Mouse (Mus musculus) CH12.LX (cell line): ENCODE measurements around the gene Dhx58. TPM values are rescaled to one million over a fixed set of nuclear protein-coding genes. Genes with fewer than 3 reads are reported as not detected.

Experiments
- DNase-seq: peaks from one replicate; pipeline ENCODE4 v3.0.0-alpha.2; 2013; ENCODE audit errors: extremely low read depth
- H3K27ac ChIP-seq: 2 replicates; pipeline ENCODE4 v1.5.1; 2012; ENCODE audit warnings: low read depth, mild to moderate bottlenecking, control low read depth, moderate library complexity; ENCODE audit not compliant: insufficient read depth
- H3K27me3 ChIP-seq: replicated peaks from 2 replicates; pipeline ENCODE3; 2012; ENCODE audit warnings: inconsistent platforms
- H3K36me3 ChIP-seq, 2 experiments: replicated peaks in 1 of 2; 2 replicates each; pipeline versions ENCODE3 to v1.6.1; 2012; ENCODE audit warnings: inconsistent platforms in 1 of 2, low read length in 1 of 2, mild to moderate bottlenecking in 1 of 2, mixed read lengths in 1 of 2, moderate library complexity in 1 of 2; ENCODE audit not compliant: control insufficient read depth in 1 of 2, insufficient read depth in 1 of 2
- H3K4me1 ChIP-seq, 2 experiments: 2 replicates each; pipeline ENCODE4 v1.6.1; 2012; ENCODE audit warnings: inconsistent platforms in 1 of 2, moderate library complexity in 1 of 2; ENCODE audit not compliant: insufficient read depth in 2 of 2, control insufficient read depth in 1 of 2
- H3K4me2 ChIP-seq: 2 replicates; pipeline ENCODE4 v1.6.1; 2012; ENCODE audit warnings: low read depth, mild to moderate bottlenecking, control low read depth; ENCODE audit not compliant: poor library complexity, insufficient read depth, severe bottlenecking
- H3K4me3 ChIP-seq, 3 experiments: fragments of 150-350 bp in 1 of 3; sonication (generic) in 1 of 3; replicated peaks in 1 of 3; 2 replicates each; pipeline versions ENCODE3 to v1.5.1; 2011 to 2012; ENCODE audit warnings: low read depth in 2 of 3, low read length in 2 of 3, mild to moderate bottlenecking in 2 of 3, moderate library complexity in 2 of 3, control low read depth in 1 of 3, improper control_type of control experiment in 1 of 3, inconsistent platforms in 1 of 3, mixed read lengths in 1 of 3; ENCODE audit not compliant: poor library complexity in 1 of 3
- H3K79me2 ChIP-seq: replicated peaks from 2 replicates; pipeline ENCODE4 v1.6.1; 2012; ENCODE audit warnings: mild to moderate bottlenecking, moderate library complexity; ENCODE audit not compliant: control insufficient read depth, poor library complexity, insufficient read depth, severe bottlenecking; ENCODE audit errors: extremely low read depth
- H3K9ac ChIP-seq: 2 replicates; pipeline ENCODE4 v1.6.1; 2012; ENCODE audit warnings: low read depth, mild to moderate bottlenecking, control low read depth, moderate library complexity; ENCODE audit not compliant: insufficient read depth
- H3K9me3 ChIP-seq: replicated peaks from 2 replicates; pipeline ENCODE3; 2012; ENCODE audit warnings: low read length, inconsistent platforms, mixed read lengths
- BHLHE40 ChIP-seq: IDR thresholded peaks from 2 replicates; pipeline ENCODE4 v1.6.1; 2011; ENCODE audit warnings: mild to moderate bottlenecking, low read depth, low read length, improper control_type of control experiment
- CTCF ChIP-seq, 2 experiments: IDR thresholded peaks in 1 of 2; conservative IDR thresholded peaks in 1 of 2; 2 replicates each; pipeline ENCODE4 v1.5.1; 2011 to 2012; ENCODE audit warnings: low read depth in 2 of 2, low read length in 2 of 2, improper control_type of control experiment in 1 of 2, inconsistent platforms in 1 of 2, mild to moderate bottlenecking in 1 of 2, moderate library complexity in 1 of 2
- E2F4 ChIP-seq: IDR thresholded peaks from 2 replicates; pipeline ENCODE4 v1.6.1; 2011; ENCODE audit warnings: low read depth, low read length, improper control_type of control experiment; ENCODE audit not compliant: insufficient replicate concordance
- ELF1 ChIP-seq: IDR thresholded peaks from 2 replicates; pipeline ENCODE4 v1.6.1; 2014; ENCODE audit warnings: low read depth, mild to moderate bottlenecking, inconsistent platforms, low read length, improper control_type of control experiment
- EP300 ChIP-seq: IDR thresholded peaks from 2 replicates; pipeline ENCODE4 v1.6.1; 2011; ENCODE audit warnings: low read length, improper control_type of control experiment
- GABPA ChIP-seq: IDR thresholded peaks from 2 replicates; pipeline ENCODE4 v1.6.1; 2012; ENCODE audit warnings: low read depth, low read length, improper control_type of control experiment, inconsistent platforms; ENCODE audit not compliant: insufficient replicate concordance
- HCFC1 ChIP-seq: IDR thresholded peaks from 2 replicates; pipeline ENCODE4 v1.6.1; 2012; ENCODE audit warnings: low read depth, mild to moderate bottlenecking, inconsistent platforms, low read length, improper control_type of control experiment
- KAT2A ChIP-seq: IDR thresholded peaks from 2 replicates; pipeline ENCODE4 v1.6.1; 2012; ENCODE audit warnings: low read length, improper control_type of control experiment, inconsistent platforms; ENCODE audit not compliant: insufficient replicate concordance
- MAFK ChIP-seq: IDR thresholded peaks from 2 replicates; pipeline ENCODE4 v1.6.1; 2011; ENCODE audit warnings: low read length, improper control_type of control experiment; ENCODE audit not compliant: insufficient replicate concordance
- MAX ChIP-seq: IDR thresholded peaks from 2 replicates; pipeline ENCODE4 v1.6.1; 2011; ENCODE audit warnings: low read length, improper control_type of control experiment
- MAZ ChIP-seq: IDR thresholded peaks from 2 replicates; pipeline ENCODE4 v1.6.1; 2012; ENCODE audit warnings: low read depth, mild to moderate bottlenecking, inconsistent platforms, low read length, improper control_type of control experiment, moderate library complexity
- MEF2A ChIP-seq: IDR thresholded peaks from 2 replicates; pipeline ENCODE4 v1.6.1; 2014; ENCODE audit warnings: low read depth, mild to moderate bottlenecking, inconsistent platforms, low read length, improper control_type of control experiment, borderline replicate concordance
- MYC ChIP-seq: IDR thresholded peaks from 2 replicates; pipeline ENCODE4 v1.6.1; 2011; ENCODE audit warnings: low read depth, mild to moderate bottlenecking, improper control_type of control experiment, low read length
- NELFE ChIP-seq: IDR thresholded peaks from 2 replicates; pipeline ENCODE4 v1.6.1; 2011; ENCODE audit warnings: low read depth, low read length, improper control_type of control experiment
- PAX5 ChIP-seq: IDR thresholded peaks from 2 replicates; pipeline ENCODE4 v1.6.1; 2012; ENCODE audit warnings: low read length, inconsistent platforms, mixed read lengths
- POLR2A ChIP-seq: IDR thresholded peaks from 2 replicates; pipeline ENCODE4 v1.6.1; 2011; ENCODE audit warnings: low read depth, mild to moderate bottlenecking, improper control_type of control experiment, low read length
- POLR2AphosphoS2 ChIP-seq: IDR thresholded peaks from 2 replicates; pipeline ENCODE4 v1.6.1; 2011; ENCODE audit warnings: low read depth, low read length, improper control_type of control experiment
- RAD21 ChIP-seq: IDR thresholded peaks from 2 replicates; pipeline ENCODE4 v1.6.1; 2011; ENCODE audit warnings: low read depth, mild to moderate bottlenecking, low read length, improper control_type of control experiment, moderate library complexity
- RCOR1 ChIP-seq: conservative IDR thresholded peaks from 2 replicates; pipeline ENCODE4 v1.6.1; 2012; ENCODE audit warnings: low read depth, mild to moderate bottlenecking, inconsistent platforms, low read length, improper control_type of control experiment
- SIN3A ChIP-seq: IDR thresholded peaks from 2 replicates; pipeline ENCODE4 v1.6.1; 2012; ENCODE audit warnings: low read length, improper control_type of control experiment, inconsistent platforms
- SMC3 ChIP-seq: IDR thresholded peaks from 2 replicates; pipeline ENCODE4 v1.6.1; 2011; ENCODE audit warnings: low read depth, low read length, improper control_type of control experiment
- TBP ChIP-seq: conservative IDR thresholded peaks from 2 replicates; pipeline ENCODE4 v1.6.1; 2011; ENCODE audit warnings: low read depth, low read length, improper control_type of control experiment
- TCF12 ChIP-seq: IDR thresholded peaks from 2 replicates; pipeline ENCODE4 v1.6.1; 2014; ENCODE audit warnings: low read depth, mild to moderate bottlenecking, inconsistent platforms, low read length, improper control_type of control experiment
- ZKSCAN1 ChIP-seq: IDR thresholded peaks from 2 replicates; pipeline ENCODE4 v1.6.1; 2012; ENCODE audit warnings: low read depth, inconsistent platforms, low read length, improper control_type of control experiment, borderline replicate concordance
- ZNF384 ChIP-seq: IDR thresholded peaks from 2 replicates; pipeline ENCODE4 v1.6.1; 2012; ENCODE audit warnings: low read depth, low read length, improper control_type of control experiment, inconsistent platforms
- dilution Hi-C: fragments of 300-500 bp; cut with MboI; formaldehyde crosslinking; loops from 2 replicates; pipeline ENCODE4 v1.14.3; 2020; ENCODE audit warnings: low sequenced_read_pairs; ENCODE audit not compliant: extremely low pct_unique_long_range_greater_than_20kb, extremely low pct_ligation_motif_present
- in situ Hi-C: fragments of 300-500 bp; cut with MboI; formaldehyde crosslinking; loops from 3 replicates; pipeline ENCODE4 v1.14.3; 2019; ENCODE audit warnings: low sequenced_read_pairs, low pct_ligation_motif_present, low pct_unique_long_range_greater_than_20kb, mixed read lengths
- polyA plus RNA-seq: library from polyadenylated mRNA; unstranded; fragments of >175 nt; gene quantifications from 2 replicates; pipeline ENCODE4 v1.2.1, GENCODE M21; 2012; ENCODE audit warnings: low read depth; ENCODE audit not compliant: insufficient read length
- total RNA-seq, 2 experiments: library from RNA; depleted of rRNA; stranded (reverse); fragments of 300-350 nt in 1 of 2; fragments of >200 nt in 1 of 2; gene quantifications; 2 replicates each; pipeline ENCODE4 v1.2.3; 2012 to 2014

The Dhx58 gene
- total and polyA plus RNA-seq, 3 experiments, result 6.3 to 15.7 (median 6.4) TPM

DNA sequence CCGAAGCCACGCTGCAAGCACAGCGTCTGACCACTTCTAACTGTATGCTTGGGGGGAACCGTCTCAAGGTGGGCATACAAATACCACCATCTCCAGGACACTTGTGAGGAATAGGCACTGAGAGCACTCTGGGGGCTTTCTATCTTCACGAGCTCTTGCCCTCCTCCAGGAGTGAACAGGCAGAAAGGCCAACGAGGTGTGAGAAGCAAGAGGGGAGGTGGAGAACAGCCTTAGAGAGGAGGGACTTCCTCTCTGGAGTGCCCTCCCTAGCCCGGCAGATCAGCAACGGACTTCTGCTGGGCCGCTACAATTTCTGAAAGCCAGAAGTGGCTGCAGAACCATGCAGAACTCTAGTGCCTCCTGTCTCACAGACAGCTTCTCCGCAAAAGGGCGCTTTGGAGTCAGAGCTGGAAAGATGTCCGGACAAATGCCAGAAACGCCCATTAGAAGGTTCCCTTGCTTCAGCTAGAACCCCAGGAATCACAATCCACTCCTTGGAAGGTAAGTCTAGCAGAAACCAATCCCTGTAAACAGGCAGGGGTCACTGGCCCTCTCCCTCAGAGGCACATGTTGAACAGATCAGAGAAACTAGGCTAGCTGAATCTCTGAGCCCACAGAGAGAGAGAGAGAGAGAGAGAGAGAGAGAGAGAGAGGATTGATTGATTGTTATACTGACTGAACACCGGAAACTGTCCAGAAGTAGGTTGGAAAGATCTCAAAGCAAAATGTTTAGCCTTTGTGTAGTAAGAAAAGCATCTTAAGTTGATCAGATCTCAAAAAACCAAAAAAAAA, 32.1 kb upstream of the Dhx58 start:
- Histone ChIP-seq H3K4me1 (peaks cover 5 to 54% of the 10 kb centered on the region in 2 experiments), H3K27ac (peak overlapping the region; percentile 69), H3K79me2 (peaks cover 66% of the 10 kb centered on the region), H3K27me3 (no peaks in the 10 kb centered on the region), H3K36me3 (peaks cover 16 to 42% of the 10 kb centered on the region in 2 experiments), H3K9me3 (no peaks in the 10 kb centered on the region), H3K4me3 (peak overlapping the region; percentile 75 to 100 (median 84)), H3K9ac (peak overlapping the region; percentile 95), H3K4me2 (peak overlapping the region; percentile 97)
- TF ChIP-seq BHLHE40 (no peak), MYC (no peak; the same call in 1 of the 2 replicates), SIN3A (peak; percentile 52; the same call in 1 of the 2 replicates), RCOR1 (0 out of 2 replicates have a peak, but pooled peaks have one; percentile 30), MAZ (0 out of 2 replicates have a peak, but pooled peaks have one; percentile 3), ZNF384 (no peak), POLR2AphosphoS2 (no peak), GABPA (no peak), RAD21 (no peak), TCF12 (peak; percentile 59; the same call in 1 of the 2 replicates), MEF2A (no peak), POLR2A (peak; percentile 68), KAT2A (no peak), ZKSCAN1 (no peak), MAX (peak; percentile 42; the same call in 1 of the 2 replicates), MAFK (no peak), SMC3 (no peak), HCFC1 (peak; percentile 48), ELF1 (peak; percentile 43), E2F4 (no peak), TBP (peak; percentile 73; the same call in 1 of the 2 replicates), NELFE (peak; percentile 72; the same call in 1 of the 2 replicates), EP300 (no peak), PAX5 (no peak), CTCF (conservative IDR thresholded peaks at IDR 0.05 in 1 of 2, IDR thresholded peaks at IDR 0.05 in 1 of 2; ENCODE audit: low read depth in 2 of 2, low read length in 2 of 2) (no peak)
- DNase-seq, result peak; percentile 65
- in situ Hi-C loops (no loop called here), dilution Hi-C loops (no loop called here)
